Mouse (Mus musculus): Measurements from ENCODE around the gene Cdh23. TPM values are rescaled to one million over a fixed set of nuclear protein-coding genes. Genes with fewer than 3 reads are reported as not detected.

Cdh23 gene
- total and polyA plus RNA-seq, 2 experiments from 2014 or later: 0.23 TPM

- no peaks in the 10 kb centered on the region for H3K36me3 ChIP-seq (replicated peaks; ENCODE audit: control insufficient read depth, insufficient read depth, low read length)
- no peak overlapping the region for H3K4me3 ChIP-seq (ENCODE audit: low read depth, low read length)
- no peaks in the 10 kb centered on the region for H3K27me3 ChIP-seq (ENCODE audit: control insufficient read depth, insufficient read depth, low read length)
- WGBS: 80% methylated on average over 6 of the region's 6 CpGs
- H3K9me3 ChIP-seq (replicated peaks; ENCODE audit: control insufficient read depth, low read length): no peaks in the 10 kb centered on the region
- H3K4me2 ChIP-seq (ENCODE audit: low read depth, low read length): no peak overlapping the region
- H3K4me1 ChIP-seq (ENCODE audit: control insufficient read depth, insufficient read depth): peaks cover 3% of the 10 kb centered on the region; the same call in 1 of the 2 replicates
- ATAC-seq (ENCODE audit: insufficient read depth, low read depth) (no peak), DNase-seq (ENCODE audit: low spot score) (no peak)
- no peak for TF ChIP-seq EP300 (IDR thresholded peaks at IDR 0.05; ENCODE audit: low read depth)
- no peak for TF ChIP-seq CTCF (IDR thresholded peaks at IDR 0.05; ENCODE audit: low read depth)
- no peak overlapping the region for H3K9ac ChIP-seq (replicated peaks; ENCODE audit: low read depth, low read length)
- H3K27ac ChIP-seq (ENCODE audit: low read depth): no peak overlapping the region
Observed at GRCm38 (mm10) chr10:60369405-60369804, 326.9 kb downstream of the Cdh23 start.

- no peak overlapping the region for H3K27ac ChIP-seq (ENCODE audit: low read depth)
- DNase-seq (ENCODE audit: low spot score) (no peak), ATAC-seq (ENCODE audit: insufficient read depth, low read depth) (no peak)
- WGBS: 60% methylated on average over 4 of the region's 4 CpGs
- no peaks in the 10 kb centered on the region for H3K27me3 ChIP-seq (ENCODE audit: control insufficient read depth, insufficient read depth, low read length)
- no peaks in the 10 kb centered on the region for H3K36me3 ChIP-seq (replicated peaks; ENCODE audit: control insufficient read depth, insufficient read depth, low read length)
- no peaks in the 10 kb centered on the region for H3K9me3 ChIP-seq (replicated peaks; ENCODE audit: control insufficient read depth, low read length)
- TF ChIP-seq CTCF (IDR thresholded peaks at IDR 0.05; ENCODE audit: low read depth): no peak
- TF ChIP-seq EP300 (IDR thresholded peaks at IDR 0.05; ENCODE audit: low read depth): no peak
- no peak overlapping the region for H3K4me3 ChIP-seq (ENCODE audit: low read depth, low read length)
- no peak overlapping the region for H3K9ac ChIP-seq (replicated peaks; ENCODE audit: low read depth, low read length)
- no peaks in the 10 kb centered on the region; the same call in 1 of the 2 replicates for H3K4me1 ChIP-seq (ENCODE audit: control insufficient read depth, insufficient read depth)
- H3K4me2 ChIP-seq (ENCODE audit: low read depth, low read length): no peak overlapping the region
Observed at GRCm38 (mm10) chr10:60367904-60368303, 328.4 kb downstream of the Cdh23 start.

- no peak overlapping the region for H3K27ac ChIP-seq (ENCODE audit: low read depth)
- H3K36me3 ChIP-seq (replicated peaks; ENCODE audit: control insufficient read depth, insufficient read depth, low read length): no peaks in the 10 kb centered on the region
- DNase-seq (ENCODE audit: low spot score) (no peak), ATAC-seq (ENCODE audit: insufficient read depth, low read depth) (no peak)
- no peak overlapping the region for H3K4me3 ChIP-seq (ENCODE audit: low read depth, low read length)
- no peaks in the 10 kb centered on the region for H3K27me3 ChIP-seq (ENCODE audit: control insufficient read depth, insufficient read depth, low read length)
- 72% methylated on average over 2 of the region's 2 CpGs for WGBS
- no peak overlapping the region for H3K9ac ChIP-seq (replicated peaks; ENCODE audit: low read depth, low read length)
- no peaks in the 10 kb centered on the region for H3K9me3 ChIP-seq (replicated peaks; ENCODE audit: control insufficient read depth, low read length)
- no peak overlapping the region for H3K4me2 ChIP-seq (ENCODE audit: low read depth, low read length)
- TF ChIP-seq EP300 (IDR thresholded peaks at IDR 0.05; ENCODE audit: low read depth): no peak
- no peak for TF ChIP-seq CTCF (IDR thresholded peaks at IDR 0.05; ENCODE audit: low read depth)
- H3K4me1 ChIP-seq (ENCODE audit: control insufficient read depth, insufficient read depth): no peaks in the 10 kb centered on the region; the same call in 1 of the 2 replicates
Observed at GRCm38 (mm10) chr10:60367145-60367544, 329.1 kb downstream of the Cdh23 start.

- no peaks in the 10 kb centered on the region for H3K36me3 ChIP-seq (replicated peaks; ENCODE audit: control insufficient read depth, insufficient read depth, low read length)
- H3K9me3 ChIP-seq (replicated peaks; ENCODE audit: control insufficient read depth, low read length): no peaks in the 10 kb centered on the region
- TF ChIP-seq CTCF (IDR thresholded peaks at IDR 0.05; ENCODE audit: low read depth): no peak
- no peak for TF ChIP-seq EP300 (IDR thresholded peaks at IDR 0.05; ENCODE audit: low read depth)
- H3K4me2 ChIP-seq (ENCODE audit: low read depth, low read length): no peak overlapping the region
- 59% methylated on average over 6 of the region's 6 CpGs for WGBS
- H3K4me1 ChIP-seq (ENCODE audit: control insufficient read depth, insufficient read depth): no peaks in the 10 kb centered on the region
- DNase-seq (ENCODE audit: low spot score): no peak
- H3K4me3 ChIP-seq (ENCODE audit: low read depth, low read length): no peak overlapping the region
- no peak for ATAC-seq (ENCODE audit: insufficient read depth, low read depth)
- H3K27me3 ChIP-seq (ENCODE audit: control insufficient read depth, insufficient read depth, low read length): no peaks in the 10 kb centered on the region
- H3K9ac ChIP-seq (replicated peaks; ENCODE audit: low read depth, low read length): no peak overlapping the region
- no peak overlapping the region for H3K27ac ChIP-seq (ENCODE audit: low read depth)
Observed at GRCm38 (mm10) chr10:60363426-60363825, 332.9 kb downstream of the Cdh23 start.

GRCm38 (mm10) chr10:60362310-60362628 is 334.0 kb downstream of the Cdh23 start:
- no peaks in the 10 kb centered on the region for H3K9me3 ChIP-seq (replicated peaks; ENCODE audit: control insufficient read depth, low read length)
- TF ChIP-seq EP300 (IDR thresholded peaks at IDR 0.05; ENCODE audit: low read depth): no peak
- no peak for TF ChIP-seq CTCF (IDR thresholded peaks at IDR 0.05; ENCODE audit: low read depth)
- H3K27me3 ChIP-seq (ENCODE audit: control insufficient read depth, insufficient read depth, low read length): no peaks in the 10 kb centered on the region
- no peak overlapping the region for H3K4me2 ChIP-seq (ENCODE audit: low read depth, low read length)
- no peaks in the 10 kb centered on the region for H3K4me1 ChIP-seq (ENCODE audit: control insufficient read depth, insufficient read depth)
- DNase-seq (ENCODE audit: low spot score): no peak
- no peaks in the 10 kb centered on the region for H3K36me3 ChIP-seq (replicated peaks; ENCODE audit: control insufficient read depth, insufficient read depth, low read length)
- H3K4me3 ChIP-seq (ENCODE audit: low read depth, low read length): no peak overlapping the region
- H3K27ac ChIP-seq (ENCODE audit: low read depth): 0 out of 2 replicates have a peak overlapping the region, but pooled peaks have one; percentile 22
- ATAC-seq (ENCODE audit: insufficient read depth, low read depth): no peak
- 61% methylated on average over 2 of the region's 2 CpGs for WGBS
- H3K9ac ChIP-seq (replicated peaks; ENCODE audit: low read depth, low read length): no peak overlapping the region

DNA sequence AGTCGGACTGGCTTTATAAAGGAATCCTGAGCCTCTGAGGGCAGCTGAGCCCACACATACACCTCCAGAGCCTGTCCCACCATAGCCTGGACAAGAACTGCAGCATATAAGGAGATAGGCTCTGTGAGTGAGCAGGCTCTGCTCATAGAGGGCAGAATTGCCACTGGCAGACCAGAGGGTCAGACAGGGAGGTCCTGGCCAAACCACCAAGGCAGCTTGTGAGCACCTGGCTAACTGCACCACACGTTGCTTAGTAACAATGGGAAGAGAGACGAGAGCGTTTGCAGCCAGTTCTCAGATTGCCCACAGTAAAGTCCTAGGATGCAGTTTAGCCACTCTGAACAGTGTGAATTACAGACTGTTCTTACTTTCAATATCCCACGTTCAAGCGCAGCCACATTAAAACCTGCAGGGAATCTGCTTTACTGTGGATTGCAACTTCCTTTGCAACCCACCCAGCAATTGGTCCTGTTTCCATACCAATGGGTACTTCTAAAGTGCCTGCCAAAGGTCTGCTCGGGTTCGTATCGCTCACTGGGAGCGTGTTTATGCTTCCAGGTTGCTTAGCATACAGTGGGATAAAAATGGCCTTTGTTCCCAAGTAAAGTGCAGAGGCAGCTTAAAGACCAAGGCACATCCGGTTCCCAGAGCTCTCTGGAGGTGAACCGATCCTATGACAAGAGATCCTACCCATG is 334.5 kb downstream of the Cdh23 start:
- Histone ChIP-seq H3K4me1 (ENCODE audit: control insufficient read depth, insufficient read depth) (no peaks in the 10 kb centered on the region), H3K9me3 (replicated peaks; ENCODE audit: control insufficient read depth, low read length) (no peaks in the 10 kb centered on the region), H3K27ac (ENCODE audit: low read depth) (0 out of 2 replicates have a peak overlapping the region, but pooled peaks have one; percentile 22), H3K4me3 (ENCODE audit: low read depth, low read length) (no peak overlapping the region), H3K27me3 (ENCODE audit: control insufficient read depth, insufficient read depth, low read length) (no peaks in the 10 kb centered on the region), H3K4me2 (ENCODE audit: low read depth, low read length) (no peak overlapping the region), H3K36me3 (replicated peaks; ENCODE audit: control insufficient read depth, insufficient read depth, low read length) (no peaks in the 10 kb centered on the region), H3K9ac (replicated peaks; ENCODE audit: low read depth, low read length) (no peak overlapping the region)
- ATAC-seq (ENCODE audit: insufficient read depth, low read depth) (no peak), DNase-seq (ENCODE audit: low spot score) (no peak)
- TF ChIP-seq CTCF (IDR thresholded peaks at IDR 0.05; ENCODE audit: low read depth) (no peak), EP300 (IDR thresholded peaks at IDR 0.05; ENCODE audit: low read depth) (no peak)
- WGBS: 66% methylated on average over 12 of the region's 12 CpGs

Measured in heart, postnatal 0 days (tissue).